Mouse (Mus musculus): ENCODE measurements around the gene Cfap161.

- TF ChIP-seq CTCF (IDR thresholded peaks at IDR 0.05; ENCODE audit: low read depth, low read length) (no peak), POLR2A (IDR thresholded peaks at IDR 0.05; ENCODE audit: insufficient read depth, low read length) (no peak)
These were observed 55.8 kb downstream of the Cfap161 start for GRCm38 (mm10) chr7:83738623-83739462.
